Mouse (Mus musculus) myocyte (in vitro differentiated cells): ENCODE data around the gene 4930451I11Rik.

Experiments used
- CEBPB ChIP-seq: IDR thresholded peaks from 2 replicates; pipeline ENCODE4 v1.6.1; 2011; ENCODE audit warnings: mild to moderate bottlenecking, moderate library complexity; ENCODE audit not compliant: poor library complexity, insufficient read depth, severe bottlenecking
- E2F4 ChIP-seq: IDR thresholded peaks from one replicate; pipeline ENCODE4 v1.6.1; 2011; ENCODE audit warnings: mild to moderate bottlenecking, control low read depth, moderate library complexity; ENCODE audit not compliant: insufficient read depth
- MAX ChIP-seq: IDR thresholded peaks from one replicate; pipeline ENCODE4 v1.6.1; 2011; ENCODE audit warnings: low read depth, mild to moderate bottlenecking, control low read depth
- MYOD1 ChIP-seq, 3 experiments: IDR thresholded peaks; one replicate each; pipeline ENCODE4 v1.6.1; 2011; ENCODE audit warnings: control low read depth in 2 of 3, low read depth in 2 of 3, mild to moderate bottlenecking in 2 of 3, moderate library complexity in 1 of 3; ENCODE audit not compliant: insufficient read length in 2 of 3, control insufficient read depth in 1 of 3
- MYOG ChIP-seq, 3 experiments: IDR thresholded peaks; one replicate each; pipeline ENCODE4 v1.6.1; 2011; ENCODE audit warnings: control low read depth in 2 of 3, low read depth in 2 of 3, mild to moderate bottlenecking in 2 of 3; ENCODE audit not compliant: insufficient read length in 2 of 3, control insufficient read depth in 1 of 3, insufficient read depth in 1 of 3
- POLR2A ChIP-seq: IDR thresholded peaks from one replicate; pipeline ENCODE4 v1.6.1; 2011; ENCODE audit warnings: low read depth, mild to moderate bottlenecking, control low read depth, moderate library complexity; ENCODE audit not compliant: insufficient read length
- REST ChIP-seq: IDR thresholded peaks from one replicate; pipeline ENCODE4 v1.6.1; 2011; ENCODE audit warnings: mild to moderate bottlenecking, control low read depth, moderate library complexity; ENCODE audit not compliant: insufficient read depth, insufficient read length
- SRF ChIP-seq: IDR thresholded peaks from one replicate; pipeline ENCODE4 v1.6.1; 2011; ENCODE audit warnings: low read depth; ENCODE audit not compliant: control insufficient read depth, insufficient read length
- TCF12 ChIP-seq: IDR thresholded peaks from one replicate; pipeline ENCODE4 v1.6.1; 2011; ENCODE audit warnings: mild to moderate bottlenecking, control low read depth; ENCODE audit not compliant: poor library complexity, insufficient read depth, severe bottlenecking

DNA sequence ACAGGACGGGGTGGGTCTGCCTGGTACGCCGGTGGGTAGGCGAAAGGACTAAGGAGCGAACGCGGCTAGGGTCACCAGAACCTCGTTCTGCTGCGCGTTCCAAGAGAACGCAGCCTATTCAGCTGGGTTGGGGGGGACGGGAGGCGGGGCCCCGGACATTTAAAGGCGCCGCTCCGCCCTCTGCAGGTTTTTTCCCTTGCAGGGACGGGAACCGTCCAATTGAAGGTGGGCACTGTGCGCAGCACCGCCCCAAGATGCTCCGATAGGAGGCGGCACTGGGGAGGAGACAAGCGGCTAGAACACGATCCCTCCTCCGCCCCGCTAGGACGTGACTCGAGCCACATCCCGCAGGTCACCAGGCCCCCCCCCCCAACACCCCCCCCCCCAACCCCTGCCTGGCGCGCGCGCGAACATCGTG is 32.4 kb downstream of the 4930451I11Rik start:
- TF ChIP-seq TCF12 (no peak), POLR2A (peak; percentile 99), MAX (no peak), MYOG (IDR thresholded peaks at IDR 0.05; ENCODE audit: control insufficient read depth in 1 of 3, insufficient read depth in 1 of 3, insufficient read length in 2 of 3, low read depth in 2 of 3) (peak in 1 of 3 experiments; percentile 7), MYOD1 (IDR thresholded peaks at IDR 0.05; ENCODE audit: control insufficient read depth in 1 of 3, insufficient read length in 2 of 3, low read depth in 2 of 3) (peak in 1 of 3 experiments; percentile 16), CEBPB (no peak), E2F4 (peak; percentile 12), SRF (peak; percentile 73), REST (peak; percentile 29)
